Comparison of ENCODE assay signal across 1 mouse cellular context in the genomic region with DNA sequence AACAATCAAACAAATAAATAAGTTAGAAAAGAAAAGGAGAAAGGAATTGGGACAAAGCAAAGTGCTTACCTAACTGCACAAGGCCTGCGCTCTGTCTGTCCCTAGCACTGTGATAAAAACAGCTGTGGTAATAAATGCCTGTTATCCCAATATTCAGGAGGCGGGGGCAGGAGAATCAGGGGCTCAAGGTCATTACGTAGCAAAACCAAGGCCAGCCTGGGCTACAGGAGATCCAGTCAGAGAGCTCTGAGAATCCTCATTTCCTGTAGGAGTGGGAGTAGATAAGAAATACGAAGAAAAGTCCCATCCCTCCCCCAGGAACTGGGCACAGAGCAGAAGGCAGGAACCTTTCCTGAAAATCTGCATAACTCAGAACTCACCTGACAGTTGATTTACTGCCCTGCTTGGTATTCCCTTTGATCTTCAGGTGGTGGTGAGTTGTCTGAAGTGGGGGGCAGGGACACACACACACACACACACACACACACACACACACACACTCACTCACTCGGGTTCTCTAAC.
TF ChIP-seq lines count a peak whose summit lies in the region.

No protein-coding gene starts in this region.

TF ChIP-seq in MEL, 35 proteins besides CTCF, POLR2A, EP300 and RAD21:
- TF ChIP-seq GATA1 (IDR thresholded peaks at IDR 0.05; ENCODE audit: low read depth, low read length) = no peak
- no peak for TF ChIP-seq KAT2A (conservative IDR thresholded peaks at IDR 0.05; ENCODE audit: low read depth, low read length)
